Mouse (Mus musculus) MEL (cell line): Measurements from ENCODE around the gene Gm10803. TPM values are rescaled to one million over a fixed set of nuclear protein-coding genes. Genes with fewer than 3 reads are reported as not detected.

ENCODE experiments used
- DNase-seq: peaks from one replicate; pipeline ENCODE4 v3.0.0; 2011; ENCODE audit warnings: low read depth, low spot score
- H3K27ac ChIP-seq: 2 replicates; pipeline ENCODE4 v1.5.1; 2012; ENCODE audit warnings: low read depth, mild to moderate bottlenecking, control low read depth, low read length, moderate library complexity; ENCODE audit not compliant: control insufficient read depth
- H3K27me3 ChIP-seq, 2 experiments: fragments of 150-350 bp in 1 of 2; sonication (generic) in 1 of 2; 2 replicates each; pipeline ENCODE4 v1.6.1; 2012; ENCODE audit warnings: low read length in 2 of 2, mild to moderate bottlenecking in 2 of 2, improper control_type of control experiment in 1 of 2, moderate library complexity in 1 of 2; ENCODE audit not compliant: insufficient read depth in 2 of 2, control insufficient read depth in 1 of 2
- H3K36me3 ChIP-seq, 2 experiments: 2 replicates each; pipeline ENCODE4 v1.6.1; 2012 to 2014; ENCODE audit warnings: low read length in 2 of 2, improper control_type of control experiment in 1 of 2, inconsistent platforms in 1 of 2, mild to moderate bottlenecking in 1 of 2; ENCODE audit not compliant: insufficient read depth in 2 of 2, control insufficient read depth in 1 of 2
- H3K4me1 ChIP-seq, 2 experiments: fragments of 150-350 bp in 1 of 2; sonication (generic) in 1 of 2; 2 replicates each; pipeline ENCODE4 v1.6.1; 2012; ENCODE audit warnings: low read length in 2 of 2, improper control_type of control experiment in 1 of 2, mild to moderate bottlenecking in 1 of 2; ENCODE audit not compliant: insufficient read depth in 2 of 2, control insufficient read depth in 1 of 2
- H3K4me3 ChIP-seq, 2 experiments: fragments of 150-350 bp in 1 of 2; sonication (generic) in 1 of 2; 2 replicates each; pipeline ENCODE4 v1.5.1; 2012; ENCODE audit warnings: low read depth in 2 of 2, low read length in 2 of 2, mild to moderate bottlenecking in 2 of 2, moderate library complexity in 2 of 2, control low read depth in 1 of 2, improper control_type of control experiment in 1 of 2; ENCODE audit not compliant: control insufficient read depth in 1 of 2, insufficient read depth in 1 of 2
- H3K79me2 ChIP-seq: 2 replicates; pipeline ENCODE4 v1.6.1; 2012; ENCODE audit warnings: mild to moderate bottlenecking, low read length, moderate library complexity; ENCODE audit not compliant: control insufficient read depth, poor library complexity, insufficient read depth
- H3K9ac ChIP-seq: 2 replicates; pipeline ENCODE4 v1.6.1; 2012; ENCODE audit warnings: low read depth, mild to moderate bottlenecking, control low read depth, low read length, moderate library complexity; ENCODE audit not compliant: control insufficient read depth, poor library complexity, severe bottlenecking
- H3K9me3 ChIP-seq: fragments of 150-350 bp; sonication (generic); replicated peaks from 2 replicates; pipeline ENCODE4 v1.6.1; 2012; ENCODE audit warnings: mild to moderate bottlenecking, low read length, improper control_type of control experiment, moderate library complexity; ENCODE audit not compliant: insufficient read depth
- E2F4 ChIP-seq: IDR thresholded peaks from 2 replicates; pipeline ENCODE4 v1.6.1; 2011; ENCODE audit warnings: low read depth, low read length, improper control_type of control experiment, borderline replicate concordance
- MAX ChIP-seq: IDR thresholded peaks from 2 replicates; pipeline ENCODE4 v1.6.1; 2011; ENCODE audit warnings: low read length, improper control_type of control experiment
- POLR2AphosphoS5 ChIP-seq: IDR thresholded peaks from 2 replicates; pipeline ENCODE4 v1.6.1; 2012; ENCODE audit warnings: low read depth, borderline replicate concordance, mild to moderate bottlenecking, inconsistent platforms, low read length, moderate library complexity, mixed read lengths
- RAD21 ChIP-seq: IDR thresholded peaks from 2 replicates; pipeline ENCODE4 v1.6.1; 2011; ENCODE audit warnings: mild to moderate bottlenecking, low read depth, low read length, improper control_type of control experiment
- SIN3A ChIP-seq: IDR thresholded peaks from 2 replicates; pipeline ENCODE4 v1.6.1; 2012; ENCODE audit warnings: low read length, improper control_type of control experiment, inconsistent platforms
- TBP ChIP-seq: IDR thresholded peaks from 2 replicates; pipeline ENCODE4 v1.8.0; 2011; ENCODE audit warnings: low read depth, low read length, improper control_type of control experiment
- USF1 ChIP-seq: IDR thresholded peaks from 2 replicates; pipeline ENCODE4 v1.6.1; 2014; ENCODE audit warnings: low read depth, mild to moderate bottlenecking, inconsistent platforms, low read length, improper control_type of control experiment, moderate library complexity
- USF2 ChIP-seq, 2 experiments: IDR thresholded peaks; 2 replicates each; pipeline ENCODE4 v1.6.1; 2011 to 2012; ENCODE audit warnings: improper control_type of control experiment in 2 of 2, low read length in 2 of 2, borderline replicate concordance in 1 of 2, inconsistent platforms in 1 of 2, low read depth in 1 of 2, mild to moderate bottlenecking in 1 of 2; ENCODE audit not compliant: insufficient read depth in 1 of 2
- ZNF384 ChIP-seq: IDR thresholded peaks from 2 replicates; pipeline ENCODE4 v1.6.1; 2012; ENCODE audit warnings: low read depth, mild to moderate bottlenecking, inconsistent platforms, low read length, improper control_type of control experiment
- polyA plus RNA-seq, 2 experiments: library from polyadenylated mRNA; stranded (reverse) in 1 of 2; unstranded in 1 of 2; fragments of >175 nt in 1 of 2; fragments of >200 nt in 1 of 2; gene quantifications; 2 replicates each; pipeline versions ENCODE4 v1.2.1 to v1.2.4; 2012; ENCODE audit warnings: low replicate concordance in 2 of 2, low read depth in 1 of 2; ENCODE audit not compliant: insufficient read length in 2 of 2, insufficient read depth in 1 of 2, missing spikeins in 1 of 2
- total RNA-seq: library from RNA; depleted of rRNA; stranded (reverse); fragments of 300-350 nt; gene quantifications from 2 replicates; pipeline ENCODE4 v1.2.3, GENCODE M21; 2012; rRNA removed

Gene Gm10803
- total and polyA plus RNA-seq, 3 experiments = not detected

- DNase-seq = no peak
- no peaks in the 10 kb centered on the region for H3K36me3 ChIP-seq
- TF ChIP-seq USF2 (IDR thresholded peaks at IDR 0.05; ENCODE audit: borderline replicate concordance in 1 of 2, insufficient read depth in 1 of 2, low read depth in 1 of 2, low read length in 2 of 2) = no peak
- TF ChIP-seq USF1 = no peak
- TF ChIP-seq E2F4 = no peak
- no peak for TF ChIP-seq ZNF384
- TF ChIP-seq RAD21 = no peak
- no peak for TF ChIP-seq TBP
- no peak for TF ChIP-seq SIN3A
- no peak for TF ChIP-seq POLR2AphosphoS5
- no peak for TF ChIP-seq MAX
- TF ChIP-seq, all 39 proteins: peak for 0
- Histone ChIP-seq H3K4me3 (no peak overlapping the region), H3K79me2 (no peaks in the 10 kb centered on the region), H3K4me1 (no peaks in the 10 kb centered on the region), H3K27ac (no peak overlapping the region), H3K27me3 (peaks cover 3 to 15% of the 10 kb centered on the region in 2 experiments), H3K9ac (no peak overlapping the region), H3K9me3 (no peaks in the 10 kb centered on the region)
Observed at GRCm38 (mm10) chr2:93613020-93613419, 52.7 kb downstream of the Gm10803 start.

Other genes with a start within 250 kb of the Gm10803 start
- gene Tspan18, start 226.1 kb upstream of the Gm10803 start, total RNA-seq = 1.5 and 2.2 TPM in 2 replicates
- 1 to 10 TPM in 1 of 2 experiments, not detected in 1; 4.4 TPM for gene Tspan18, start 226.1 kb upstream of the Gm10803 start, polyA plus RNA-seq
- 24.4 and 37.6 TPM in 2 replicates for gene Cd82, start 97.4 kb upstream of the Gm10803 start, total RNA-seq
- gene Cd82, start 97.4 kb upstream of the Gm10803 start, polyA plus RNA-seq = 10 to 100 TPM in 1 of 2 experiments, not detected in 1; 59.7 TPM
- not detected in 2 replicates for gene Alx4, start 81.8 kb downstream of the Gm10803 start, total RNA-seq
- not detected for gene Alx4, start 81.8 kb downstream of the Gm10803 start, polyA plus RNA-seq